ENCODE assay signal across 8 mouse cellular contexts in the genomic region with DNA sequence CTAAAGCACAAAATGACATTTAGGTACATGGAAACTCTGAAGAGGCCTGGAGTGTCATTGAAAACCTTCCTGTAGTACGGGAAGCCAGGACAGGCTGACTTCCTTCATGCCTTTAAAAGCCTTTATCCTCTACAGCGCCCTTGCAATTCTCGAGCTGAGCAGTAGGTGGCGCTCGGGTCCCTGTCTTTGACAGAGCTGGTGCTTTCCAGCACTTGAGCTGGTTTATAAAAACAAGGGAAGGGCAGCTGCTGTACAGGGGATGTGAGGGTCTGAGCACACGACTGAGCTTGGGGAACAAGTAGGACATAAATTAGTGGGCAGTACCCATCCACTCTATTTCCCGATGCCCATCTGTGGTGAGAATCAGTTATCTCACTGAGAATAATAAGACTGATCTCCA.
DNase-seq lines count a peak whose midpoint lies in the region; ATAC-seq and TF ChIP-seq lines count a peak whose summit lies in the region.

No protein-coding gene starts in this region.

- H3K4me1 ChIP-seq in hindbrain, embryonic 12.5 days: peaks cover 39% of the 10 kb centered on the region

- peak; percentile 71 for DNase-seq in Patski (ENCODE audit: low read depth, low spot score)
- peak; percentile 95 for DNase-seq in cerebellum, adult 8-10 months
- DNase-seq in frontal cortex, postnatal 14 days (ENCODE audit: low spot score in 2 of 2): peak; percentile 91 to 99
- peak; percentile 94 to 96 for DNase-seq in layer of hippocampus, postnatal 36 days
- peak; percentile 94 to 97 for DNase-seq in right cerebral cortex, postnatal 10 days (ENCODE audit: low spot score in 2 of 2)
- DNase-seq in urinary bladder, postnatal 25 days (ENCODE audit: low spot score): peak; percentile 97

- no peak overlapping the region for H3K4me3 ChIP-seq in hindbrain, embryonic 12.5 days

- 4% methylated on average over 7 of the region's 7 CpGs for WGBS in hindbrain, embryonic 12.5 days

- peak; percentile 99 for TF ChIP-seq CTCF in Patski (IDR thresholded peaks at IDR 0.05)

- no peak overlapping the region for H3K9ac ChIP-seq in hindbrain, embryonic 12.5 days

- in situ Hi-C loops in Patski (cut with MboI; ENCODE audit: low pct_unique_long_range_greater_than_20kb): loop anchor here (5.0 kb wide), 2 partner anchors 46 to 324 kb away; no protein-coding TSS in a partner anchor

- no peaks in the 10 kb centered on the region for H3K27me3 ChIP-seq in Patski
- H3K27me3 ChIP-seq in hindbrain, embryonic 12.5 days: peaks cover 11% of the 10 kb centered on the region

- peak; percentile 45 for ATAC-seq in Patski
- peak; percentile 46; the same call in 1 of the 2 replicates for ATAC-seq in hindbrain, embryonic 12.5 days (ENCODE audit: low FRiP score)
- peak; percentile 54 for ATAC-seq in megakaryocyte progenitor cell, adult 5-6 weeks (replicated peaks; ENCODE audit: poor library complexity)

- H3K4me2 ChIP-seq in hindbrain, embryonic 12.5 days (replicated peaks): no peak overlapping the region; the same call in 1 of the 2 replicates

- CTCF ChIA-PET in Patski (lab: Charles Lee): interaction anchor here (0.6 to 2.5 kb wide), 12 partner anchors 10 to 647 kb away, joined by 3 to 11 read pairs (median 4); no protein-coding TSS in a partner anchor

- POLR2A ChIA-PET in Patski (lab: Charles Lee): interaction anchor here (0.5 to 0.7 kb wide), 3 partner anchors 230 to 1341 kb away, joined by 3 to 4 read pairs (median 3); no protein-coding TSS in a partner anchor

- H3K27ac ChIP-seq in hindbrain, embryonic 12.5 days: no peak overlapping the region

- H3K9me3 ChIP-seq in hindbrain, embryonic 12.5 days (replicated peaks): no peaks in the 10 kb centered on the region

- no peaks in the 10 kb centered on the region for H3K36me3 ChIP-seq in hindbrain, embryonic 12.5 days
